Comparison of ENCODE assay signal across 30 mouse cellular contexts in the genomic region with DNA sequence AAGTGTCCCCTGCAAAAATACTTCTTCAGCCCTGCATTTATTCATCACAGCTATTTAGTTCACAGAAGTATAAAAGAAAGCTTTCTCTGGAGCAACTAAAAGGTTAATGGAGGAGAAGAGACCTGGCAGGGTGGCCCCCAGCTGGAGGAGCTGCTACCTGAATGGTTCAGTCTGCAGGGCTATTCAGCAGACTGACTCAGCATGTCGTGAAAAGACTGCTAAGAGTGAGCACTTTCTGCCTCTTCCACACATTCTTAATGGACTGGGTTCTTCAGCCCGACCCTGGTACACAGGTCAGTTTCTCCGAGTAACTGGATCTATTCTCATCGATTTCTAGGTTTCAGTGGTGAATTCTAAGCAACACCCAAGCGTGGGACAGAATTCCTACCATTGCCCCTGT. TPM values are rescaled to one million over a fixed set of nuclear protein-coding genes. Genes with fewer than 3 reads are reported as not detected.
DNase-seq lines count a peak whose midpoint lies in the region; ATAC-seq lines count a peak whose summit lies in the region.
"Had no signal": no experiment of that assay in that cellular context is flagged by ENCODE, and none has a peak within 500 bp of the region (broad histone marks: within the 10 kb centered on the region; RNA-seq: fewer than 3 reads in every experiment).

No protein-coding gene starts in this region.

- H3K36me3 ChIP-seq in embryonic facial prominence, embryonic 14.5 days (ENCODE audit: control insufficient read depth, insufficient read depth, low read length), result no peaks in the 10 kb centered on the region
- H3K36me3 ChIP-seq in embryonic facial prominence, embryonic 10.5 days (replicated peaks), result no peaks in the 10 kb centered on the region
- no peaks in the 10 kb centered on the region for H3K36me3 ChIP-seq in hindbrain, embryonic 15.5 days
- H3K36me3 ChIP-seq in hindbrain, embryonic 12.5 days, result no peaks in the 10 kb centered on the region
- H3K36me3 ChIP-seq in midbrain, embryonic 16.5 days (ENCODE audit: control insufficient read depth, insufficient read depth, low read length), result no peaks in the 10 kb centered on the region
- no peaks in the 10 kb centered on the region for H3K36me3 ChIP-seq in midbrain, embryonic 10.5 days
- H3K36me3 ChIP-seq: embryonic facial prominence, embryonic 13.5 days; heart, embryonic 13.5 days; intestine, embryonic 15.5 days; limb, embryonic 13.5 days; lung, embryonic 15.5 days; midbrain, embryonic 12.5 days had no signal

- 32% methylated on average over 5 of the region's 5 CpGs for WGBS in embryonic facial prominence, embryonic 14.5 days
- WGBS in embryonic facial prominence, embryonic 10.5 days, result 41% methylated on average over 5 of the region's 5 CpGs
- 19% methylated on average over 5 of the region's 5 CpGs for WGBS in hindbrain, embryonic 15.5 days
- 30% methylated on average over 5 of the region's 5 CpGs for WGBS in hindbrain, embryonic 12.5 days
- WGBS in midbrain, embryonic 16.5 days, result 26% methylated on average over 5 of the region's 5 CpGs
- 44% methylated on average over 5 of the region's 5 CpGs for WGBS in midbrain, embryonic 10.5 days

- H3K27me3 ChIP-seq in embryonic facial prominence, embryonic 14.5 days (replicated peaks; ENCODE audit: control insufficient read depth, insufficient read depth, low read length), result no peaks in the 10 kb centered on the region
- H3K27me3 ChIP-seq in embryonic facial prominence, embryonic 10.5 days (replicated peaks; ENCODE audit: low read depth, poor library complexity, severe bottlenecking), result no peaks in the 10 kb centered on the region
- no peaks in the 10 kb centered on the region for H3K27me3 ChIP-seq in hindbrain, embryonic 15.5 days
- no peaks in the 10 kb centered on the region for H3K27me3 ChIP-seq in hindbrain, embryonic 12.5 days
- H3K27me3 ChIP-seq in midbrain, embryonic 16.5 days (ENCODE audit: control insufficient read depth, insufficient read depth, low read depth, low read length), result no peaks in the 10 kb centered on the region
- no peaks in the 10 kb centered on the region for H3K27me3 ChIP-seq in midbrain, embryonic 10.5 days (ENCODE audit: low read depth, poor library complexity, severe bottlenecking)
- H3K27me3 ChIP-seq: CH12.LX; embryonic facial prominence, embryonic 13.5 days; heart, embryonic 13.5 days; intestine, embryonic 15.5 days; limb, embryonic 13.5 days; lung, embryonic 15.5 days; Patski had no signal

- 0 out of 2 replicates have a peak, but pooled peaks cover 1% of the 10 kb centered on the region for H3K4me1 ChIP-seq in embryonic facial prominence, embryonic 14.5 days (ENCODE audit: control insufficient read depth, insufficient read depth, low read length)
- H3K4me1 ChIP-seq in embryonic facial prominence, embryonic 10.5 days, result peaks cover 19% of the 10 kb centered on the region
- H3K4me1 ChIP-seq in hindbrain, embryonic 15.5 days (replicated peaks), result peaks cover 10% of the 10 kb centered on the region; the same call in 1 of the 2 replicates
- H3K4me1 ChIP-seq in hindbrain, embryonic 12.5 days, result peaks cover 6% of the 10 kb centered on the region; the same call in 1 of the 2 replicates
- H3K4me1 ChIP-seq in midbrain, embryonic 16.5 days (ENCODE audit: control insufficient read depth, insufficient read depth, low read length), result peaks cover 5% of the 10 kb centered on the region; the same call in 1 of the 2 replicates
- peaks cover 6% of the 10 kb centered on the region for H3K4me1 ChIP-seq in midbrain, embryonic 10.5 days
- H3K4me1 ChIP-seq: intestine, embryonic 15.5 days; lung, embryonic 15.5 days had no signal

- no peak overlapping the region for H3K27ac ChIP-seq in embryonic facial prominence, embryonic 14.5 days (replicated peaks; ENCODE audit: low read depth, low read length)
- H3K27ac ChIP-seq in embryonic facial prominence, embryonic 10.5 days (replicated peaks), result no peak overlapping the region
- no peak overlapping the region; the same call in 1 of the 2 replicates for H3K27ac ChIP-seq in hindbrain, embryonic 15.5 days (replicated peaks)
- no peak overlapping the region for H3K27ac ChIP-seq in hindbrain, embryonic 12.5 days
- H3K27ac ChIP-seq in midbrain, embryonic 16.5 days (ENCODE audit: low read length), result no peak overlapping the region
- H3K27ac ChIP-seq in midbrain, embryonic 10.5 days (replicated peaks), result no peak overlapping the region
- H3K27ac ChIP-seq: embryonic facial prominence, embryonic 13.5 days; heart, adult 2 months; heart, embryonic 13.5 days; intestine, embryonic 15.5 days; limb, embryonic 13.5 days; lung, embryonic 15.5 days; midbrain, embryonic 12.5 days had no signal

- H3K9me3 ChIP-seq in embryonic facial prominence, embryonic 14.5 days (ENCODE audit: control insufficient read depth, low read length), result no peaks in the 10 kb centered on the region
- no peaks in the 10 kb centered on the region for H3K9me3 ChIP-seq in embryonic facial prominence, embryonic 10.5 days
- no peaks in the 10 kb centered on the region for H3K9me3 ChIP-seq in hindbrain, embryonic 15.5 days
- no peaks in the 10 kb centered on the region for H3K9me3 ChIP-seq in hindbrain, embryonic 12.5 days (replicated peaks)
- H3K9me3 ChIP-seq in midbrain, embryonic 16.5 days (replicated peaks; ENCODE audit: control insufficient read depth, low read length, poor library complexity, severe bottlenecking), result no peaks in the 10 kb centered on the region
- H3K9me3 ChIP-seq in midbrain, embryonic 10.5 days (replicated peaks), result no peaks in the 10 kb centered on the region
- H3K9me3 ChIP-seq: embryonic facial prominence, embryonic 13.5 days; heart, embryonic 13.5 days; intestine, embryonic 15.5 days; limb, embryonic 13.5 days; lung, embryonic 15.5 days; midbrain, embryonic 12.5 days had no signal

- ATAC-seq in embryonic facial prominence, embryonic 14.5 days (ENCODE audit: low read depth), result no peak
- ATAC-seq in hindbrain, embryonic 15.5 days (ENCODE audit: low FRiP score, low read depth), result peak; percentile 43; the same call in 1 of the 2 replicates
- no peak for ATAC-seq in hindbrain, embryonic 12.5 days (ENCODE audit: low FRiP score)
- ATAC-seq in midbrain, embryonic 16.5 days, result peak; percentile 42; the same call in 1 of the 2 replicates
- no peak for ATAC-seq in granulocyte monocyte progenitor cell, adult 5-6 weeks (replicated peaks; ENCODE audit: poor library complexity, severe bottlenecking)
- ATAC-seq: forebrain, embryonic 14.5 days; intestine, embryonic 15.5 days; Patski had no signal

- 0 out of 2 replicates have a peak overlapping the region, but pooled peaks have one; percentile 15 for H3K9ac ChIP-seq in embryonic facial prominence, embryonic 14.5 days (ENCODE audit: low read depth, low read length)
- H3K9ac ChIP-seq in hindbrain, embryonic 15.5 days, result no peak overlapping the region
- no peak overlapping the region for H3K9ac ChIP-seq in hindbrain, embryonic 12.5 days
- H3K9ac ChIP-seq in midbrain, embryonic 16.5 days (ENCODE audit: low read depth, low read length), result no peak overlapping the region
- H3K9ac ChIP-seq: embryonic facial prominence, embryonic 13.5 days; heart, embryonic 13.5 days; intestine, embryonic 15.5 days; limb, embryonic 13.5 days; lung, embryonic 15.5 days; midbrain, embryonic 12.5 days had no signal

- H3K4me2 ChIP-seq in embryonic facial prominence, embryonic 14.5 days (ENCODE audit: low read depth, low read length), result no peak overlapping the region
- H3K4me2 ChIP-seq in hindbrain, embryonic 15.5 days, result no peak overlapping the region
- H3K4me2 ChIP-seq in hindbrain, embryonic 12.5 days (replicated peaks), result no peak overlapping the region
- no peak overlapping the region for H3K4me2 ChIP-seq in midbrain, embryonic 16.5 days (ENCODE audit: low read length)
- H3K4me2 ChIP-seq: embryonic facial prominence, embryonic 13.5 days; heart, embryonic 13.5 days; intestine, embryonic 15.5 days; limb, embryonic 13.5 days; liver, embryonic 11.5 days; lung, embryonic 15.5 days; midbrain, embryonic 12.5 days had no signal

- DNase-seq in embryonic facial prominence, embryonic 14.5 days (ENCODE audit: low spot score), result no peak
- no peak for DNase-seq in embryonic facial prominence, embryonic 10.5 days (ENCODE audit: low spot score)
- DNase-seq in midbrain, embryonic 10.5 days (ENCODE audit: low spot score), result no peak
- DNase-seq: adrenal gland, postnatal 14 days; cerebellum, adult 11-12 months; cerebellum, adult 9-11 months; embryo, embryonic 11 days; gastrocnemius, postnatal 25 days; heart, adult 2 months; heart, postnatal 10 days; kidney, adult 2 months; kidney, postnatal 4 days; right cerebral cortex, postnatal 25 days; thymus, postnatal 14 days had no signal

- no peak overlapping the region for H3K4me3 ChIP-seq in embryonic facial prominence, embryonic 14.5 days (ENCODE audit: low read depth, low read length)
- H3K4me3 ChIP-seq in embryonic facial prominence, embryonic 10.5 days, result no peak overlapping the region
- no peak overlapping the region for H3K4me3 ChIP-seq in hindbrain, embryonic 15.5 days
- no peak overlapping the region for H3K4me3 ChIP-seq in hindbrain, embryonic 12.5 days
- H3K4me3 ChIP-seq in midbrain, embryonic 16.5 days (ENCODE audit: low read depth, low read length), result no peak overlapping the region
- no peak overlapping the region for H3K4me3 ChIP-seq in midbrain, embryonic 10.5 days
- H3K4me3 ChIP-seq: embryonic facial prominence, embryonic 13.5 days; erythroblast, embryonic 14.5 days; heart, adult 2 months; heart, embryonic 13.5 days; intestine, embryonic 15.5 days; limb, embryonic 13.5 days; lung, embryonic 15.5 days; midbrain, embryonic 12.5 days; myocyte had no signal

RNA-seq across cellular contexts. Expression of a gene that starts 12.9 kb away (rescaled TPM):
- 833 and 870 TPM in 2 replicates for polyA plus RNA-seq in embryonic facial prominence, embryonic 14.5 days (2014; fragmentation: Nextera tagmentation; extraction: Ambion mirVana)
- 192 and 210 TPM in 2 replicates for polyA plus RNA-seq in embryonic facial prominence, embryonic 10.5 days (2016; fragmentation: Nextera tagmentation; extraction: Ambion mirVana)
- 92.7 and 103 TPM in 2 replicates for polyA plus RNA-seq in hindbrain, embryonic 15.5 days (2015; fragmentation: Nextera tagmentation; extraction: Ambion mirVana)
- 328 and 345 TPM in 2 replicates for polyA plus RNA-seq in hindbrain, embryonic 12.5 days (2016; fragmentation: Nextera tagmentation; extraction: Ambion mirVana)
- 69.2 and 74.3 TPM in 2 replicates for polyA plus RNA-seq in midbrain, embryonic 16.5 days (2015; fragmentation: Nextera tagmentation; extraction: Ambion mirVana)
- 168 and 195 TPM in 2 replicates for polyA plus RNA-seq in midbrain, embryonic 10.5 days (2016; fragmentation: Nextera tagmentation; extraction: Ambion mirVana)
- total RNA-seq in granulocyte monocyte progenitor cell, adult 5-6 weeks (2014; fragmentation: Nextera tagmentation), result 2.7 TPM in 1 of 2 replicates, not detected in the other
- total RNA-seq in granulocyte monocyte progenitor cell, adult 5-6 weeks (2017), result 0.56 TPM in 1 of 2 replicates, not detected in the other

Comparison
In these comparisons a context has a peak if more than half of its experiments do, and no peak if none do; other contexts are left out.
1. ATAC-seq: peak in hindbrain, embryonic 15.5 days (single experiment) and midbrain, embryonic 16.5 days (single experiment); none in embryonic facial prominence, embryonic 14.5 days (single experiment), hindbrain, embryonic 12.5 days (single experiment) and granulocyte monocyte progenitor cell, adult 5-6 weeks (single experiment).